Mouse (Mus musculus) heart, adult 8-10 months (tissue): ENCODE results near the gene Mrpl55. TPM values are rescaled to one million over a fixed set of nuclear protein-coding genes. Genes with fewer than 3 reads are reported as not detected.

Source experiments
- DNase-seq: peaks from one replicate; pipeline ENCODE4 v3.0.0; 2022; ENCODE audit warnings: low spot score
- total RNA-seq, 4 experiments: library from RNA; stranded (reverse); gene quantifications; 2 replicates each; pipeline ENCODE4 v1.2.4; 2022

Mrpl55 gene
- total RNA-seq: 100 to 1,000 TPM; 100 to 119 (median 114) TPM

- DNase-seq: peak; percentile 90
Observed at GRCm38 (mm10) chr11:59202081-59202995, at the start of gene Mrpl55. Gene Mrpl55, plus strand, starts transcription at chr11:59202486.

- DNase-seq: no peak
Observed at GRCm38 (mm10) chr11:59154220-59154619, 48.1 kb upstream of the Mrpl55 start.

GRCm38 (mm10) chr11:59155900-59156299 lies 46.4 kb upstream of the Mrpl55 start:
- no peak for DNase-seq

- no peak for DNase-seq
Observed at GRCm38 (mm10) chr11:59159099-59159498, 43.2 kb upstream of the Mrpl55 start.

- no peak for DNase-seq
Observed at GRCm38 (mm10) chr11:59159558-59159957, 42.7 kb upstream of the Mrpl55 start.

GRCm38 (mm10) chr11:59161398-59161797 lies 40.9 kb upstream of the Mrpl55 start:
- no peak for DNase-seq

- DNase-seq: no peak
Observed at GRCm38 (mm10) chr11:59162443-59163254, 39.6 kb upstream of the Mrpl55 start.

DNA sequence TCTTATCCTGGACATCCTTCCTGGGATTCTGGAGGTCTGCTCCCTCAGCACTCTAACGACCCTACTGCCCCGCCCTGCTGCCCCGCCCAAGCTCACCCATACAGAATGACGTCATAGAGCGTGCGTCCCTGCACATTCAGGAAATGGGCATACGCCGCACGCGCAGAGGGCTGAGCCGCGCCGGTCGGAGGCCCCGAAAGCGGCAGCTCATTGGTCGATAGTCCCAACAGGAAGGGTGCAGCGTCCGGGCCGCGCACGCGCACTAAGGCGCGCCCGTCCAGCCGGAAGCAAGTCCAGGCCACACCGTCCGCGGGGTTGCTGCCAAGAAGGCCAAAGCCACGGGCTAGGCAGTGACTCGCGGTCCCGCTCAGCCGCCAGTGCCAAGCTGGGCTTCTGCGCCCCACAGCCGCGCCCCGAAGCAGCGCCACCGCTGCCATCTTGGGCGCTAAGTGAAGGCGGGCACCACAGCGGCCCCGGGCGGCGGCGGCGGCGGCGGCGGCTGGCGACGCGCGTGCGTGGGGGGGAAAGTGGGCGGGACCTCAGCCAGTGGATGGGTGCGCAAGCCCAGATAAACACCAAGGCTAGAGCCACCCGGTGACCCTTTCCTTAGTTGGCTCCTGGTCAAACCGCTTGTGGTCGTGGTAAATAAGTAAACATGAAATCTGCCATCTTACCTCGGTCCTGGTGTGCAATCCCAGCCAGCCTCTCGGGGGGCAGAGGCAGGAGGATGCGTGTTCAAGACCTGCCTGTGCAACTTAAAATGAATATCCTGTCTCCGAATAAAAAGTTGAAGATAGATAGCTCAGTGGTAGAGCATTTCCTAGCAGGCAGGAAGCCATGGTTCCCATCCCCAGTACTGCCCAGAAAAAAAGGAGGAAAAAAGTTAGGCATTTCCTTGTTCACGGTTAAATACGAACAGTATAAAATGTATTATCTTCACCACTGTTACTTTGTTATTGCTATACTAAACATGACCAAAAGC lies 38.7 kb upstream of the Mrpl55 start, which contains the start of gene Iba57:
Iba57 (minus strand) TSS at position 485 of the 982 bp plus-strand sequence.
- peak; percentile 99 for DNase-seq

GRCm38 (mm10) chr11:59164384-59164783 lies 37.9 kb upstream of the Mrpl55 start:
- no peak for DNase-seq

GRCm38 (mm10) chr11:59165616-59166241 lies 36.6 kb upstream of the Mrpl55 start:
- DNase-seq: no peak

- DNase-seq: no peak
Observed at GRCm38 (mm10) chr11:59169807-59170206, 32.5 kb upstream of the Mrpl55 start.

- DNase-seq: no peak
Observed at GRCm38 (mm10) chr11:59170549-59170948, 31.7 kb upstream of the Mrpl55 start.

DNA sequence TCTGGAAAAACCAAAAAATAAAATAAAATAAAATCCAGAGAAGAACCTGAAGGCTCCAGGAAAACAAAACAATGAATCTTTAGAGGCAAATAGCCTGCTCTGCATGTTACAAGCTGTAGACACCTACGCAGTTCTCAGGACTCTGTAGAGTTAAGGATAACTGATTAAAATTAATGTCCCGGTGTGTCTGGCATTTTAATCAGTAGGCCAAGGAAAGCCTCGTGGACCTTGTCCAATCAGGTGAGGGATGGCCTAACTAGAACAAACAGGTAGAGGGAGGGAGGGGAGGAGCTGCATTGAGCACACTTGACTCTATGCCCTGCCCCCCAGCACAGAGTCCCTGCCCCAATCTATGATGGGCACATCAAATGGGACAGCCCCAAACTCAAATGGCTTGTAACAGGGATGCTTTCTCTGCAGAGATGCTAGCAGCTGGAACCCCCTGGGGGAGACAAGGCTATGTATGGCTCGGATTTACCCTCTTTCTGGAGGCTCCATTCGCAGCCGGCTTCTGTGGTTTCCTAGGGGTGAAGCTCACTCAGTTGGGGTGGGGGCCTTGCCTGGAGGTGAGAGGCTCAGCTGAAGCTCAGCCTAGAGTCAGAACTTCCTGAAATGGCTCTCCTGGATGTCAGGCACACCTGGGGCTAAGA lies 28.0 kb upstream of the Mrpl55 start:
- DNase-seq: no peak

- no peak for DNase-seq
Observed at GRCm38 (mm10) chr11:59176475-59176874, 25.8 kb upstream of the Mrpl55 start.

DNA sequence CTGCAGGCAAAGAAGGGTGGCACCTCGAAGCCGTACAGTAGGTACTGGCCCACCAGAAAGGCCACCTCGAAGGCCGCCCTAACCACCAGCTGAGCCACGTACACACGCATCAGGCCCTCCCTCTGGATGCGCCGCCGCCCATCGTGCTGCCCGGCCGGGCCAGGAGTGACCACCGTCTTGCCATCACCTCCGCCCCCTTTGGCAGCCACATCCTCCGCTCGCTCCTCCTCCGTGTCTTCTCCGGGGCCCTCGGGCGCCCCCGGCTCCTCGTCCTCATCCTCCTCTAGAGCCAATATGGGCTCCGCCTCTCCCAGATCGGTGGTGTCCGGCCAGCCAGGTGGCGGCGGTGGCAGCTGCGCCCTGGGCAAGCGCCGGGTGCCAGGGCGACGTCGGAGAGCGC lies 25.4 kb upstream of the Mrpl55 start:
- DNase-seq: no peak

DNA sequence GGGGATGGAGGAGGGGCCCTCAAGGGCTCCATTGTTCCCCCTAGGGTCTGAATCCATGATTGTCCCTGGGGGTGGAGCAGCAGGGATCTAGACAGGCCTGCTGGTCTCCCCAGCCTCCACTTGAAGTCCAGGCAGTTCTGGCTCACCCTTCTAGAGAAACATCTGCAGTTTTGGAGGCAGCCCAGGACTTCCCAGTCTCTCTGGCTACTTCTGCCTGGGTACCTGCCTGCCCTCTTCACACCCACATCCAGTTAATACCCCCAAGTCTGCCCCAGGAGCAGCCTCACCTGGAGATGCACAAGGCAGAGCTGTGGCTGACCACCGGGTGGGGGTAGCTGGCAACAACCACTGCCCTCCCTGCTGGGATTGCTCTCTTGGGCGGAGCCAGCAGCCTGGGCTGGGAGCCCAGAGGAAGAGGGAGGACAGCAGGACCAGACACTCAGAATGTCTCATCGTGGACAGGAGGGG lies 19.4 kb upstream of the Mrpl55 start, which contains the start of gene Gjc2:
Gjc2 (minus strand) TSS at position 350 of the 468 bp plus-strand sequence.
- DNase-seq: peak; percentile 68

DNA sequence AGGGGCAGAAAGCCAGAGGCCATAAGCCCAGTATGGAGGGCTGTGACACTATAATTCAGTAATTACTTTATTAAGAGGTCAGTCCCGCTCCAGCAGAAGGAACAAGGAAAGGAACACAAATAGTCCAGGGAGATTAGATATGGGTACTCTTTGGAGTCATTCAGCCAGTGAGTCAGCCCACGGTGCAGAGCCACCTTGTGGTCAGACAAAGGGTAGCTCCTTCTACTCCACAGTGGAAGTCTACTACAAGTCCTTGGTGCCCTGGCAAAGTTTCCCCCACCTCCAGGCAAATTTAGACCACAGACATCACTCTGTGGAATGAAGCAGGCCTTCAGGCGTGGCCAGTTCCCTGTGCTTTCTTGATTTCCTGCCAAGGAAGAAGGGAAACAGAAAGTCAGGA lies 18.5 kb upstream of the Mrpl55 start:
- peak; percentile 74 for DNase-seq

DNA sequence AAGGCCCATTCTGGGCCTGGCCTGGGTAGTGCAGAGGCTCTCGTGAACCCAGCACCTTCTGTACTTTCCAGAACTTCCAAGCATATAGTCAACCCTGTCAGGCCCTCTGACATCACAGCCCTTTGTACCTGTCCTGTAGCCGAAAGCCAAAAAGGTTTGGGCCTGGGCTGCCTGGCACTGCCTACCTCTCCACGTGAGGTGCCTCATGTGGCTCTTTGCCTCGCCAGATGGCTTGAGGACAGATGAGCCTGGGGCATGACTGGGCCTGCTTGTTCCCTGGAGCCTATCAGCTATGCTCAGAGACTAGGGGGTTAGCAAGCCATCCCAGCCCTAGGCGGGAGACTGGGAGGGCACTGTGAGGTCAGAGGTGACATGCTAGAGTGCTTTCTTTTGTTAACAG lies 16.8 kb upstream of the Mrpl55 start:
- DNase-seq: no peak

DNA sequence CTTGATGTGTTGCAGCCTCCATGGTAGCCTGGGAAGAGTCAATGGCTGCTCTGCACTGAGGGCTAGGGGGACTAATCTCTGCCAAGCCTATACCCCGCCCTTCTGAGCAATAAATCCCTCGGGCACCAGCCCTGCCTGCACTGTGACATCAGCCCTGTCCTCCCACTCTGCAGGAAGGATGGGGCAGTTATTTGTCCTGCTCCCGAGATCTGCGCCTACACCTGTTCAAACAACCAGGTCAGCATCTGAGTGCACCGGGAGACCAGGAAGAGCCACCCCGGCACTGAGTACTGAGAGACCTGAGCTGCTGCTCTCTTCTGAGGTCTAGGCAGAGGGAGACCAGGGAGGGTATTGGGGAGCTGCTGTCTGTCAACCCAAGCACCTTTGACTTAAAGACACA lies 14.6 kb upstream of the Mrpl55 start:
- DNase-seq: no peak
